ENCODE assay signal across 32 mouse cellular contexts in genomic region chr1:86972693-86973092, GRCm38 (mm10).
DNase-seq lines count a peak whose midpoint lies in the region; ATAC-seq and TF ChIP-seq lines count a peak whose summit lies in the region.
"Had no signal": no experiment of that assay in that cellular context is flagged by ENCODE, and none has a peak within 500 bp of the region (broad histone marks: within the 10 kb centered on the region; RNA-seq: fewer than 3 reads in every experiment).

No protein-coding gene starts in this region.

- intact Hi-C loops in left cerebral cortex, postnatal 25 days (cut with DNase I), result no loop called here

- TF ChIP-seq EP300 in MEL (IDR thresholded peaks at IDR 0.05; ENCODE audit: low read depth in 1 of 2, low read length in 2 of 2), result no peak

- H3K27ac ChIP-seq in kidney, postnatal 0 days, result no peak overlapping the region
- no peak overlapping the region for H3K27ac ChIP-seq in kidney, embryonic 16.5 days (ENCODE audit: low read length)
- no peak overlapping the region for H3K27ac ChIP-seq in MEL (ENCODE audit: control insufficient read depth, low read depth, low read length)
- H3K27ac ChIP-seq: embryonic facial prominence, embryonic 13.5 days; forebrain, embryonic 10.5 days; hindbrain, embryonic 15.5 days; left cerebral cortex, adult 2 months; limb, embryonic 13.5 days; liver, embryonic 14.5 days; midbrain, embryonic 10.5 days; midbrain, embryonic 15.5 days; neural tube, embryonic 15.5 days had no signal

- no peaks in the 10 kb centered on the region for H3K27me3 ChIP-seq in kidney, postnatal 0 days (ENCODE audit: insufficient read depth, low read length)
- no peaks in the 10 kb centered on the region for H3K27me3 ChIP-seq in kidney, embryonic 16.5 days (ENCODE audit: insufficient read depth, low read length)
- H3K27me3 ChIP-seq in MEL (ENCODE audit: control insufficient read depth in 1 of 2, insufficient read depth in 2 of 2, low read length in 2 of 2), result no peaks in the 10 kb centered on the region
- H3K27me3 ChIP-seq: embryonic facial prominence, embryonic 13.5 days; hindbrain, embryonic 15.5 days; limb, embryonic 13.5 days; midbrain, embryonic 15.5 days; neural tube, embryonic 15.5 days had no signal

- no peak for DNase-seq in kidney, postnatal 0 days (ENCODE audit: low spot score)
- DNase-seq in 416B (ENCODE audit: low read depth) (peak; percentile 43), MEL (ENCODE audit: low read depth, low spot score) (peak; percentile 64), ZHBTc4 (ENCODE audit: low read depth, low spot score) (peak; percentile 16)
- DNase-seq in frontal cortex, postnatal 25 days (ENCODE audit: low spot score in 2 of 2), result no peak
- no peak for DNase-seq in left cerebral cortex, postnatal 25 days (ENCODE audit: low spot score in 2 of 2)
- DNase-seq: adrenal gland, postnatal 25 days; B cell, adult 2 months; cerebellum, adult 11-12 months; cerebellum, postnatal 10 days; gastrocnemius, postnatal 25 days; heart, adult 18-20 months; heart, postnatal 4 days; kidney, adult 18-20 months; kidney, postnatal 10 days; lung, embryonic 14.5 days; lung, postnatal 14 days; spleen, adult 18-20 months; thymus, adult 2 months; thymus, postnatal 36 days had no signal

- no peak overlapping the region for H3K4me2 ChIP-seq in kidney, postnatal 0 days (ENCODE audit: low read length)
- no peak overlapping the region for H3K4me2 ChIP-seq in kidney, embryonic 16.5 days (replicated peaks; ENCODE audit: low read depth, low read length)
- H3K4me2 ChIP-seq: embryonic facial prominence, embryonic 13.5 days; heart, embryonic 11.5 days; hindbrain, embryonic 15.5 days; limb, embryonic 13.5 days; lung, embryonic 14.5 days; midbrain, embryonic 15.5 days; neural tube, embryonic 15.5 days had no signal

- peak; percentile 8; the same call in 1 of the 2 replicates for TF ChIP-seq CTCF in kidney, postnatal 0 days (IDR thresholded peaks at IDR 0.05; ENCODE audit: low read depth)
- TF ChIP-seq CTCF in MEL (IDR thresholded peaks at IDR 0.05 in 2 of 3, conservative IDR thresholded peaks at IDR 0.05 in 1 of 3; ENCODE audit: control insufficient read depth in 1 of 3, insufficient read depth in 1 of 3, low read depth in 2 of 3, low read length in 3 of 3, poor library complexity in 1 of 3, severe bottlenecking in 1 of 3), result peak; percentile 10 to 58 (median 34); a peak in 4 of 6 replicates

- H3K4me3 ChIP-seq in kidney, postnatal 0 days (replicated peaks; ENCODE audit: low read depth, low read length), result no peak overlapping the region
- H3K4me3 ChIP-seq in kidney, embryonic 16.5 days (ENCODE audit: low read length), result no peak overlapping the region
- H3K4me3 ChIP-seq in MEL (ENCODE audit: control insufficient read depth in 1 of 2, insufficient read depth in 1 of 2, low read depth in 2 of 2, low read length in 2 of 2), result no peak overlapping the region
- H3K4me3 ChIP-seq: embryonic facial prominence, embryonic 13.5 days; forebrain, embryonic 10.5 days; hindbrain, embryonic 15.5 days; left cerebral cortex, adult 2 months; limb, embryonic 13.5 days; midbrain, embryonic 10.5 days; midbrain, embryonic 15.5 days; neural tube, embryonic 15.5 days had no signal

- no peak overlapping the region for H3K9ac ChIP-seq in kidney, postnatal 0 days (ENCODE audit: low read depth, low read length)
- no peak overlapping the region for H3K9ac ChIP-seq in kidney, embryonic 16.5 days (replicated peaks; ENCODE audit: low read length)
- no peak overlapping the region for H3K9ac ChIP-seq in MEL (ENCODE audit: control insufficient read depth, low read depth, low read length, poor library complexity, severe bottlenecking)
- H3K9ac ChIP-seq: embryonic facial prominence, embryonic 13.5 days; hindbrain, embryonic 15.5 days; limb, embryonic 13.5 days; liver, embryonic 14.5 days; lung, embryonic 14.5 days; midbrain, embryonic 15.5 days; neural tube, embryonic 15.5 days had no signal

- H3K9me3 ChIP-seq in kidney, postnatal 0 days (replicated peaks; ENCODE audit: low read length), result no peaks in the 10 kb centered on the region
- H3K9me3 ChIP-seq in kidney, embryonic 16.5 days (ENCODE audit: low read length), result no peaks in the 10 kb centered on the region
- H3K9me3 ChIP-seq in MEL (replicated peaks; ENCODE audit: insufficient read depth, low read length), result no peaks in the 10 kb centered on the region
- H3K9me3 ChIP-seq: embryonic facial prominence, embryonic 13.5 days; forebrain, embryonic 10.5 days; hindbrain, embryonic 15.5 days; limb, embryonic 13.5 days; midbrain, embryonic 10.5 days; midbrain, embryonic 15.5 days; neural tube, embryonic 15.5 days had no signal

- WGBS in kidney, postnatal 0 days, result 37% methylated on average over 1 of the region's 1 CpGs
- 41% methylated on average over 1 of the region's 1 CpGs for WGBS in kidney, embryonic 16.5 days

- no peak for TF ChIP-seq POLR2A in MEL (IDR thresholded peaks at IDR 0.05; ENCODE audit: control insufficient read depth in 1 of 2, insufficient read depth in 1 of 2, low read depth in 1 of 2, low read length in 2 of 2, poor library complexity in 1 of 2)

- peak; percentile 76 for TF ChIP-seq RAD21 in MEL (IDR thresholded peaks at IDR 0.05; ENCODE audit: low read depth, low read length)

- 0 out of 2 replicates have a peak, but pooled peaks cover 8% of the 10 kb centered on the region for H3K36me3 ChIP-seq in kidney, postnatal 0 days (ENCODE audit: insufficient read depth, low read length)
- 0 out of 2 replicates have a peak, but pooled peaks cover 2% of the 10 kb centered on the region for H3K36me3 ChIP-seq in kidney, embryonic 16.5 days (ENCODE audit: insufficient read depth, low read length)
- peaks cover 2 to 4% of the 10 kb centered on the region in 2 experiments; a peak in 2 of 4 replicates for H3K36me3 ChIP-seq in MEL (ENCODE audit: control insufficient read depth in 1 of 2, insufficient read depth in 2 of 2, low read length in 2 of 2)
- H3K36me3 ChIP-seq: hindbrain, embryonic 15.5 days; midbrain, embryonic 10.5 days; midbrain, embryonic 15.5 days had no signal

- H3K4me1 ChIP-seq in kidney, postnatal 0 days (replicated peaks; ENCODE audit: insufficient read depth, low read length), result no peaks in the 10 kb centered on the region
- H3K4me1 ChIP-seq in kidney, embryonic 16.5 days (ENCODE audit: insufficient read depth, low read length), result 0 out of 2 replicates have a peak, but pooled peaks cover 5% of the 10 kb centered on the region
- H3K4me1 ChIP-seq in MEL (ENCODE audit: control insufficient read depth in 1 of 2, insufficient read depth in 2 of 2, low read length in 2 of 2), result peaks cover 4 to 6% of the 10 kb centered on the region in 2 experiments
- H3K4me1 ChIP-seq: hindbrain, embryonic 15.5 days had no signal

- H3K79me2 ChIP-seq in MEL (ENCODE audit: control insufficient read depth, insufficient read depth, low read length, poor library complexity), result no peaks in the 10 kb centered on the region

- no peak for ATAC-seq in kidney, postnatal 0 days (replicated peaks; ENCODE audit: low FRiP score, low read depth)
- no peak for ATAC-seq in kidney, embryonic 16.5 days (ENCODE audit: low FRiP score, low TSS enrichment)
- no peak for ATAC-seq in inflammation-experienced regulatory T-cells, adult 6 months
- ATAC-seq: midbrain, embryonic 15.5 days had no signal

TF ChIP-seq in MEL, 35 proteins besides CTCF, POLR2A, EP300 and RAD21:
- TF ChIP-seq GABPA (IDR thresholded peaks at IDR 0.05; ENCODE audit: low read depth, low read length) (no peak), SMC3 (IDR thresholded peaks at IDR 0.05; ENCODE audit: low read depth, low read length) (peak; percentile 68), ZC3H11A (IDR thresholded peaks at IDR 0.05; ENCODE audit: low read depth, low read length) (peak; percentile 74)

Comparison
In these comparisons a context has a peak if more than half of its experiments do, and no peak if none do; other contexts are left out.
1. DNase-seq: peak in 416B (single experiment), MEL (single experiment) and ZHBTc4 (single experiment); none in kidney, postnatal 0 days (single experiment), frontal cortex, postnatal 25 days (0 of 2) and left cerebral cortex, postnatal 25 days (0 of 2).